Mouse (Mus musculus) T-helper 2 cell (primary cell): ENCODE data around the gene Gimap7.

Source experiments
- in situ Hi-C: fragments of 300-600 bp; cut with MboI, MseI; formaldehyde crosslinking; loops from one replicate; pipeline ENCODE4 v1.15.1; 2025; ENCODE audit warnings: high pct_unique_total_duplicates

Gimap7 gene

GRCm38 (mm10) chr6:48738961-48739779 is 20.7 kb downstream of the Gimap7 start, which contains the start of gene Gimap1:
TSS of gene Gimap1 (plus strand) at chr6:48739054.
- in situ Hi-C loops: no loop called here

GRCm38 (mm10) chr6:48739780-48740055 is 21.3 kb downstream of the Gimap7 start:
- in situ Hi-C loops: loop anchor here (5.0 kb wide), 2 partner anchors 37 to 62 kb away; partner anchors contain the start of gene Gimap9

- in situ Hi-C loops: loop anchor here (5.0 kb wide), 2 partner anchors 38 to 63 kb away; partner anchors contain the start of gene Gimap9
Measured at GRCm38 (mm10) chr6:48740501-48741169, 22.2 kb downstream of the Gimap7 start.

- in situ Hi-C loops: loop anchor here (5.0 kb wide), 2 partner anchors 39 to 64 kb away; partner anchors contain the start of gene Gimap9
Measured at GRCm38 (mm10) chr6:48741273-48741672, 22.9 kb downstream of the Gimap7 start.

GRCm38 (mm10) chr6:48741711-48742206 is 23.3 kb downstream of the Gimap7 start:
- in situ Hi-C loops: loop anchor here (5.0 kb wide), 2 partner anchors 39 to 64 kb away; partner anchors contain the start of gene Gimap9

GRCm38 (mm10) chr6:48742422-48743351 is 24.3 kb downstream of the Gimap7 start:
- in situ Hi-C loops: loop anchor here (5.0 kb wide), 2 partner anchors 40 to 65 kb away; partner anchors contain the start of gene Gimap9

- in situ Hi-C loops: no loop called here
Measured at GRCm38 (mm10) chr6:48745490-48745889, 27.1 kb downstream of the Gimap7 start.

GRCm38 (mm10) chr6:48745959-48746889 is 27.8 kb downstream of the Gimap7 start, which contains the start of gene Gimap5:
TSS of gene Gimap5 (plus strand) at chr6:48746197.
- in situ Hi-C loops: no loop called here

- in situ Hi-C loops: no loop called here
Measured at GRCm38 (mm10) chr6:48747091-48747966, 28.9 kb downstream of the Gimap7 start.

- in situ Hi-C loops: no loop called here
Measured at GRCm38 (mm10) chr6:48763567-48764270, 45.3 kb downstream of the Gimap7 start.

GRCm38 (mm10) chr6:48764496-48764895 is 46.1 kb downstream of the Gimap7 start:
- in situ Hi-C loops: no loop called here

- in situ Hi-C loops: no loop called here
Measured at GRCm38 (mm10) chr6:48768178-48768869, 49.9 kb downstream of the Gimap7 start.

GRCm38 (mm10) chr6:48768933-48769332 is 50.5 kb downstream of the Gimap7 start:
- in situ Hi-C loops: no loop called here

GRCm38 (mm10) chr6:48770696-48771095 is 52.3 kb downstream of the Gimap7 start, which contains the start of gene Gimap3:
TSS of gene Gimap3 (minus strand) at chr6:48770851.
- in situ Hi-C loops: loop anchor here (5.0 to 10.0 kb wide), 2 partner anchors 123 to 236 kb away; partner anchors contain the start of genes Atp6v0e2 and Gimap8

- in situ Hi-C loops: loop anchor here (5.0 to 10.0 kb wide), 2 partner anchors 125 to 237 kb away; partner anchors contain the start of genes Atp6v0e2 and Gimap8
Measured at GRCm38 (mm10) chr6:48772030-48772429, 53.6 kb downstream of the Gimap7 start.
